Mouse (Mus musculus) heart, adult 2 months (tissue): ENCODE data around the gene Plekhm3. TPM values are rescaled to one million over a fixed set of nuclear protein-coding genes. Genes with fewer than 3 reads are reported as not detected.

ENCODE experiments used
- DNase-seq, 2 experiments: peaks; one replicate each; pipeline ENCODE4 v3.0.0; 2021
- H3K27ac ChIP-seq: fragments of 200-600 bp; 2 replicates; pipeline ENCODE4 v1.8.1; 2022
- H3K27me3 ChIP-seq: fragments of 200-500 bp; 2 replicates; pipeline ENCODE4 v1.6.1; 2012; ENCODE audit warnings: mild to moderate bottlenecking, low read length, inconsistent platforms, mixed read lengths; ENCODE audit not compliant: control insufficient read depth, insufficient read depth
- H3K36me3 ChIP-seq: fragments of 200-500 bp; 2 replicates; pipeline ENCODE4 v1.6.1; 2012; ENCODE audit warnings: low read length, inconsistent platforms; ENCODE audit not compliant: control insufficient read depth, insufficient read depth
- H3K4me1 ChIP-seq: fragments of 200-500 bp; 2 replicates; pipeline ENCODE4 v1.6.1; 2011; ENCODE audit warnings: low read length; ENCODE audit not compliant: control insufficient read depth, insufficient read depth
- H3K4me3 ChIP-seq: fragments of 200-600 bp; 2 replicates; pipeline ENCODE4 v1.8.1; 2022
- H3K79me2 ChIP-seq: fragments of 200-500 bp; replicated peaks from 2 replicates; pipeline ENCODE4 v1.6.1; 2012; ENCODE audit warnings: mild to moderate bottlenecking, inconsistent platforms, low read length, moderate library complexity, mixed read lengths; ENCODE audit not compliant: control insufficient read depth, insufficient read depth
- H3K9ac ChIP-seq: fragments of 200-500 bp; 2 replicates; pipeline ENCODE4 v1.6.1; 2012; ENCODE audit warnings: low read depth, mild to moderate bottlenecking, control low read depth, inconsistent platforms, low read length, mixed read lengths
- CTCF ChIP-seq: fragments of 200-600 bp; IDR thresholded peaks from 2 replicates; pipeline ENCODE4 v1.8.1; 2022; ENCODE audit warnings: antibody characterized with exemption, mild to moderate bottlenecking, moderate library complexity
- EP300 ChIP-seq: fragments of 200-500 bp; IDR thresholded peaks from 2 replicates; pipeline ENCODE4 v1.6.1; 2011; ENCODE audit warnings: low read depth, low read length, control low read depth; ENCODE audit not compliant: insufficient read depth
- POLR2A ChIP-seq: fragments of 200-500 bp; IDR thresholded peaks from 2 replicates; pipeline ENCODE4 v1.6.1; 2011; ENCODE audit warnings: mild to moderate bottlenecking, low read depth, low read length, control low read depth; ENCODE audit not compliant: insufficient read depth
- WGBS: fragments of 180-500 bp; shearing (Covaris S2); methylation state at CpG from one replicate; pipeline ENCODE4 v1.1.7; 2018; 5-methylcytosine and 5-hydroxymethylcytosine counted together
- intact Hi-C: fragments of 180-260 bp; cut with DNase I; formaldehyde crosslinking; loops from one replicate; pipeline ENCODE4 v1.15.1; 2025
- polyA plus RNA-seq: library from polyadenylated mRNA; depleted of rRNA; stranded (reverse); fragments of >200 nt; gene quantifications from 2 replicates; pipeline ENCODE4 v1.2.3, GENCODE M21; 2012
- total RNA-seq, 2 experiments: library from RNA; stranded (reverse); gene quantifications; 2 replicates each; pipeline ENCODE4 v1.2.3; 2021

Gene Plekhm3
- total and polyA plus RNA-seq, 3 experiments = 3.3 to 6.9 (median 6.8) TPM

- intact Hi-C loops = no loop called here
- Histone ChIP-seq H3K9ac (no peak overlapping the region), H3K4me1 (no peaks in the 10 kb centered on the region), H3K27me3 (no peaks in the 10 kb centered on the region), H3K79me2 (no peaks in the 10 kb centered on the region), H3K36me3 (no peaks in the 10 kb centered on the region), H3K27ac (no peak overlapping the region), H3K4me3 (no peak overlapping the region)
- 89% methylated on average over 3 of the region's 3 CpGs for WGBS
- TF ChIP-seq EP300 = no peak
- TF ChIP-seq POLR2A = no peak
- no peak for TF ChIP-seq CTCF
- DNase-seq = peak in 1 of 2 experiments; percentile 46
Measured at GRCm38 (mm10) chr1:64925594-64925993, 31.0 kb downstream of the Plekhm3 start.

DNA sequence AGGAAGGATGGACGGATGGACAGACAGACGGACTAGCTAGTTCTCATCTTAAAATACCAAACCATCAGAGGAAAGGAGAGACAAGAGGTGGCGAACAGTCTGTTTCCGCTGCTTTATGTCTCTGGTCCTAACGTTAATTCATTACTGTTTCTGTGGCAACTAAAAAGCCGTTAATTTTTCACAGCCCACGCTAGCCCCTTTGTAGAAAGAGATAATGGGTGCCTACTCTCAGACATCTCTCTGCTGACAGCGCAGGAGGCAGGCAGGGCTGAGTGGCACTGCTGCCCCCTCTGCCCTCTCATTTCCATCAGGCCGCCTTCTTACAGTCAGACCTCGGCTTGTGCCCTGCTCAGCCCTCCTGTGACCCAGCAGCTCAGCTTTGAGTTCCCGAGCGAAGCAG lies 32.3 kb downstream of the Plekhm3 start:
- no peak overlapping the region for H3K4me3 ChIP-seq

GRCm38 (mm10) chr1:64918810-64919528 lies 37.7 kb downstream of the Plekhm3 start:
- 31% methylated on average over 14 of the region's 14 CpGs for WGBS
- Histone ChIP-seq H3K9ac (0 out of 2 replicates have a peak overlapping the region, but pooled peaks have one; percentile 19), H3K27me3 (no peaks in the 10 kb centered on the region), H3K27ac (peak overlapping the region; percentile 40), H3K4me3 (peak overlapping the region; percentile 17; the same call in 1 of the 2 replicates), H3K79me2 (no peaks in the 10 kb centered on the region), H3K4me1 (no peaks in the 10 kb centered on the region; the same call in 1 of the 2 replicates), H3K36me3 (no peaks in the 10 kb centered on the region)
- intact Hi-C loops = loop anchor here (2.0 to 10.0 kb wide), 4 partner anchors 68 to 302 kb away; partner anchors contain the start of gene Mettl21a
- peak; percentile 46 to 47 for DNase-seq
- TF ChIP-seq POLR2A = no peak
- 0 out of 2 replicates have a peak, but pooled peaks have one; percentile 44 for TF ChIP-seq EP300
- TF ChIP-seq CTCF = peak; percentile 84

More for the DNA sequence above, 32.3 kb downstream of the Plekhm3 start:
- Histone ChIP-seq H3K9ac (no peak overlapping the region), H3K27me3 (no peaks in the 10 kb centered on the region), H3K79me2 (no peaks in the 10 kb centered on the region), H3K27ac (no peak overlapping the region), H3K4me1 (no peaks in the 10 kb centered on the region), H3K36me3 (no peaks in the 10 kb centered on the region)
- DNase-seq = no peak
- whole genome bisulfite sequencing = 90% methylated on average over 12 of the region's 12 CpGs
- intact Hi-C loops = no loop called here
- TF ChIP-seq CTCF (no peak), EP300 (no peak), POLR2A (no peak)

GRCm38 (mm10) chr1:64917966-64918365 lies 38.7 kb downstream of the Plekhm3 start:
- intact Hi-C loops = loop anchor here (2.0 to 10.0 kb wide), 4 partner anchors 69 to 301 kb away; partner anchors contain the start of gene Mettl21a
- Histone ChIP-seq H3K4me1 (peaks cover 1% of the 10 kb centered on the region; the same call in 1 of the 2 replicates), H3K36me3 (no peaks in the 10 kb centered on the region), H3K9ac (no peak overlapping the region), H3K79me2 (no peaks in the 10 kb centered on the region), H3K4me3 (no peak overlapping the region), H3K27ac (no peak overlapping the region), H3K27me3 (no peaks in the 10 kb centered on the region)
- DNase-seq = no peak
- no peak for TF ChIP-seq EP300
- WGBS = 81% methylated on average over 7 of the region's 7 CpGs

DNA sequence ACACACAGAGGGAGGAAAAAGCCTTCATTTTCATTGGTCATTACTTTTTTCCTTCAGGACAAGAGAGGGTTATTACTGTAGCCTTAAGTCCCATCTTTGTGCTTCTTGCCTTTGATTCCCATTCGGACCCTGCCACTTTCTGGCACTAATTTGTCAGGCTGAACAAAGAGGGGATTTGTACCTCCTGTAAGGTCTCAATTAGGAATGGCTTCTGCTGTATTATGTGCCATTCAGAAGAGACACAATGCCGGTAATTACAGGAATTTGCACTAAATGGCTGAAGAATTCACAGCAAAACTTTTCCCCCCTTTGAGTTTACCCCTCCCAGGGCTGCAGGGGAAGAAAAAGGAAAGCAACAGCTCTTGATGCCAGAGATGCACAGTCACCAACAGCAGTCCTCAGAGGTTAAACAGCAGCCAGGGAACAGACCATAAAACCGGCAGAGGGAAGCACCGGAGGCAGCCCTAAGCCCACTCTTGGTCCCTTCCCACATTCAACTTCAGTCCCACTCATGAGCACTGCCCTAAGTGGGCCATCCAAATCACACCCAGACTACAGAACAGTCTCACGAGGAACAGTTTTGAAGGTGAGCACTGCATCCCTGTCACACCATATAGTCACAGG lies 39.6 kb downstream of the Plekhm3 start:
- Histone ChIP-seq H3K36me3 (no peaks in the 10 kb centered on the region), H3K4me1 (peaks cover 3% of the 10 kb centered on the region; the same call in 1 of the 2 replicates), H3K79me2 (no peaks in the 10 kb centered on the region), H3K27ac (no peak overlapping the region), H3K9ac (no peak overlapping the region), H3K27me3 (no peaks in the 10 kb centered on the region), H3K4me3 (no peak overlapping the region)
- WGBS = 69% methylated on average over 5 of the region's 5 CpGs
- DNase-seq = no peak
- no peak for TF ChIP-seq EP300
- TF ChIP-seq CTCF = no peak
- TF ChIP-seq POLR2A = no peak
- intact Hi-C loops = loop anchor here (5.0 to 10.0 kb wide), 3 partner anchors 70 to 300 kb away; partner anchors contain the start of gene Mettl21a

DNA sequence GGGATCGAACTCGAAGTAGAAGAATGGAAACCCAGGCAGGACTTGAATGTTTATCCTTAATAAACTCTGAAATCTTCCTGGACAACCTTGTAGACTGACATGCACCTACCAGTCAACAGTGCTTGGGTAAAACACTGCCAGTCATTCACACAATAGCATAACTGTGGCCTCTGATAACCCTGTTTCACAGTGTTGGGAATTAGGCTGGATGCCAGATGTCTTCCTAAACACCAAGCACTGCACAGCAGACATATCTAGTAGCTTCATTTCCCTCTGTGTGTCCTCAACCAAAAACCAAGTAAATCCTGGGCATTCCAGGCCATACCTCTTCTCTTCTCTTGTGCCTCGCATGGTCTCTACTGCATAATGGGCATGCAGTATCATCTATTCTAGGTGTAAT lies 42.3 kb downstream of the Plekhm3 start:
- Histone ChIP-seq H3K9ac (no peak overlapping the region), H3K4me1 (peaks cover 3% of the 10 kb centered on the region; the same call in 1 of the 2 replicates), H3K79me2 (no peaks in the 10 kb centered on the region), H3K27me3 (no peaks in the 10 kb centered on the region), H3K36me3 (no peaks in the 10 kb centered on the region), H3K27ac (no peak overlapping the region), H3K4me3 (no peak overlapping the region)
- 88% methylated on average over 3 of the region's 3 CpGs for WGBS
- DNase-seq = no peak
- intact Hi-C loops = loop anchor here (10.0 kb wide), 1 partner anchor 120 kb away; no protein-coding TSS in a partner anchor
- TF ChIP-seq CTCF (no peak), POLR2A (no peak), EP300 (no peak)
